ENCODE assay signal across 9 mouse cellular contexts in the genomic region with DNA sequence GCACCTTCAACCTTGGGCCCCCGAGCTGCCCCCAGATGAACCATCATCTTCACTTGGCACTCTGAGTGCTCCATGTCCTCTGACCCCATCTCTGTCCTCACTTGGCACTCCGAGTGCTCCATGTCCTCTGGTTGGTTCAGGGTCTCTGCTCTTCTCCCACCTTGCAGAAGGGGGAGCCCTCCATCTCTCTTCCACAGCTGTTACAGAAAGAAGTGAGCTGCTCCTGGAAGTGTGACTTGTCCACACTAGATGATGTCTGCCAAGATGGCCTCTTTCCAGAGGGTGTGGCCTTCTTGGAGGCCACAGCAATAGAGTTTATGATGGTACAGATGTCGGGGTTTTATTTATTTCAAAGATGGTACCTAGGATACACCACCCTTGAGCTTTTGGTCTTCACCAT. TPM values are rescaled to one million over a fixed set of nuclear protein-coding genes. Genes with fewer than 3 reads are reported as not detected.
DNase-seq lines count a peak whose midpoint lies in the region; ATAC-seq and TF ChIP-seq lines count a peak whose summit lies in the region.
"Had no signal": no experiment of that assay in that cellular context is flagged by ENCODE, and none has a peak within 500 bp of the region (broad histone marks: within the 10 kb centered on the region; RNA-seq: fewer than 3 reads in every experiment).

No protein-coding gene starts in this region.

- no peaks in the 10 kb centered on the region for H3K79me2 ChIP-seq in heart, adult 2 months (replicated peaks; ENCODE audit: control insufficient read depth, insufficient read depth, low read length)

- H3K36me3 ChIP-seq in heart, embryonic 11.5 days (ENCODE audit: control insufficient read depth, insufficient read depth, low read length), result no peaks in the 10 kb centered on the region
- H3K36me3 ChIP-seq in heart, adult 2 months (ENCODE audit: control insufficient read depth, insufficient read depth, low read length), result no peaks in the 10 kb centered on the region
- H3K36me3 ChIP-seq in forebrain, embryonic 11.5 days (ENCODE audit: control insufficient read depth, insufficient read depth, low read length), result no peaks in the 10 kb centered on the region
- H3K36me3 ChIP-seq: G1E had no signal

- no peaks in the 10 kb centered on the region for H3K27me3 ChIP-seq in heart, embryonic 11.5 days (ENCODE audit: control insufficient read depth, insufficient read depth, low read length)
- H3K27me3 ChIP-seq in heart, adult 2 months (ENCODE audit: control insufficient read depth, insufficient read depth, low read length), result no peaks in the 10 kb centered on the region
- H3K27me3 ChIP-seq in forebrain, embryonic 11.5 days (ENCODE audit: control insufficient read depth, insufficient read depth, low read length), result no peaks in the 10 kb centered on the region

- H3K4me3 ChIP-seq in heart, embryonic 11.5 days (ENCODE audit: low read depth, low read length), result no peak overlapping the region
- H3K4me3 ChIP-seq in heart, adult 2 months, result no peak overlapping the region
- H3K4me3 ChIP-seq in forebrain, embryonic 11.5 days (ENCODE audit: low read depth, low read length), result no peak overlapping the region

- no peaks in the 10 kb centered on the region for H3K9me3 ChIP-seq in heart, embryonic 11.5 days (replicated peaks; ENCODE audit: control insufficient read depth, low read length)
- H3K9me3 ChIP-seq in forebrain, embryonic 11.5 days (ENCODE audit: control insufficient read depth, low read length), result no peaks in the 10 kb centered on the region
- H3K9me3 ChIP-seq: G1E had no signal

- H3K4me1 ChIP-seq in heart, embryonic 11.5 days (ENCODE audit: control insufficient read depth, insufficient read depth, low read length), result peaks cover 8% of the 10 kb centered on the region
- H3K4me1 ChIP-seq in heart, adult 2 months (ENCODE audit: control insufficient read depth, insufficient read depth, low read length), result peaks cover 8% of the 10 kb centered on the region
- H3K4me1 ChIP-seq in forebrain, embryonic 11.5 days (replicated peaks; ENCODE audit: control insufficient read depth, insufficient read depth, low read length), result peaks cover under 1% of the 10 kb centered on the region; the same call in 1 of the 2 replicates

- 73% methylated on average over 3 of the region's 3 CpGs for WGBS in heart, embryonic 11.5 days (ENCODE audit: insufficient replicate concordance)
- 68% methylated on average over 3 of the region's 3 CpGs for WGBS in heart, adult 2 months
- WGBS in forebrain, embryonic 11.5 days, result 80% methylated on average over 3 of the region's 3 CpGs

- no peak overlapping the region for H3K4me2 ChIP-seq in heart, embryonic 11.5 days
- no peak overlapping the region for H3K4me2 ChIP-seq in forebrain, embryonic 11.5 days (ENCODE audit: low read depth, low read length, severe bottlenecking)

- TF ChIP-seq POLR2A in heart, adult 2 months (IDR thresholded peaks at IDR 0.05; ENCODE audit: insufficient read depth, low read depth, low read length), result no peak

- TF ChIP-seq EP300 in heart, adult 2 months (IDR thresholded peaks at IDR 0.05; ENCODE audit: insufficient read depth, low read depth, low read length), result 0 out of 2 replicates have a peak, but pooled peaks have one; percentile 57

- no peak overlapping the region for H3K9ac ChIP-seq in heart, embryonic 11.5 days (ENCODE audit: low read depth, low read length)
- no peak overlapping the region for H3K9ac ChIP-seq in heart, adult 2 months (ENCODE audit: low read depth, low read length)
- H3K9ac ChIP-seq in forebrain, embryonic 11.5 days (ENCODE audit: low read length), result no peak overlapping the region

- peak; percentile 78 to 79 for DNase-seq in heart, adult 18-20 months
- peak; percentile 53 for DNase-seq in MN1 (ENCODE audit: low spot score)
- DNase-seq in heart, adult 2 months, result peak; percentile 58 to 64
- peak; percentile 69 for DNase-seq in lung, postnatal 25 days (ENCODE audit: low spot score)
- DNase-seq in natural killer cell, adult 2 months (ENCODE audit: low spot score in 2 of 2), result no peak
- DNase-seq in forebrain, embryonic 11.5 days (ENCODE audit: low spot score), result no peak
- DNase-seq in spleen, adult 12 weeks (ENCODE audit: low spot score), result no peak

- ATAC-seq in heart, embryonic 11.5 days (replicated peaks; ENCODE audit: insufficient number of reproducible peaks, low FRiP score, low TSS enrichment), result no peak
- ATAC-seq in forebrain, embryonic 11.5 days (replicated peaks; ENCODE audit: low FRiP score), result no peak

- intact Hi-C loops in heart, adult 2 months (cut with DNase I), result loop anchor here (2.0 to 5.0 kb wide), 2 partner anchors 92 to 162 kb away; a partner anchor contains a TSS

- peak; percentile 66 for TF ChIP-seq CTCF in heart, adult 2 months (IDR thresholded peaks at IDR 0.05)

- H3K27ac ChIP-seq in heart, embryonic 11.5 days (ENCODE audit: low read depth, low read length), result no peak overlapping the region
- H3K27ac ChIP-seq in heart, adult 2 months, result no peak overlapping the region; the same call in 1 of the 2 replicates
- H3K27ac ChIP-seq in forebrain, embryonic 11.5 days (ENCODE audit: low read depth, low read length), result no peak overlapping the region

RNA-seq across cellular contexts. Expression of a gene that starts 38.8 kb away (rescaled TPM):
- total RNA-seq in heart, adult 18-20 months (2021), result not detected
- 0.04 TPM in 1 of 2 replicates, not detected in the other for polyA plus RNA-seq in heart, embryonic 11.5 days (2014; fragmentation: Nextera tagmentation; extraction: Ambion mirVana)
- total RNA-seq in heart, adult 2 months (2021), result not detected
- not detected in 2 replicates for polyA plus RNA-seq in heart, adult 2 months (2012; rRNA removed)
- polyA plus RNA-seq in forebrain, embryonic 11.5 days (2014; fragmentation: Nextera tagmentation; extraction: Ambion mirVana), result 2.7 and 4.5 TPM in 2 replicates
- polyA plus RNA-seq: G1E had no signal

Comparison
In these comparisons a context has a peak if more than half of its experiments do, and no peak if none do; other contexts are left out.
1. DNase-seq: peak in heart, adult 18-20 months (2 of 2), MN1 (single experiment), heart, adult 2 months (2 of 2) and lung, postnatal 25 days (single experiment); none in natural killer cell, adult 2 months (0 of 2), forebrain, embryonic 11.5 days (single experiment) and spleen, adult 12 weeks (single experiment).